Mouse (Mus musculus): ENCODE results near the gene Gm45808.

GRCm38 (mm10) chr7:45494548-45494947 is 7.9 kb upstream of the Gm45808 start:
- no peak for TF ChIP-seq EP300 (IDR thresholded peaks at IDR 0.05; ENCODE audit: low read depth)
- no peak for TF ChIP-seq CTCF (IDR thresholded peaks at IDR 0.05; ENCODE audit: low read depth)

All from liver, postnatal 0 days (tissue).